Mouse (Mus musculus): ENCODE measurements around the gene Olfr427.
"Not testable (repeated sequence)": the region's sequence is repeated elsewhere in the genome, so short reads cannot be mapped to it uniquely, and the experiment has no call there.

Olfr427 gene

GRCm38 (mm10) chr1:174096591-174096990, at the start of gene Olfr427:
Olfr427 (plus strand) TSS chr1:174096891.
- in situ Hi-C loops (cut with MboI; ENCODE audit: low sequenced_read_pairs), result loop anchor here (25.0 kb wide), 2 partner anchors 234 to 634 kb away; no protein-coding TSS in a partner anchor

- in situ Hi-C loops (cut with MboI; ENCODE audit: low sequenced_read_pairs), result not testable (repeated sequence)
Observed at GRCm38 (mm10) chr1:174048227-174048626, 48.5 kb upstream of the Olfr427 start.

DNA sequence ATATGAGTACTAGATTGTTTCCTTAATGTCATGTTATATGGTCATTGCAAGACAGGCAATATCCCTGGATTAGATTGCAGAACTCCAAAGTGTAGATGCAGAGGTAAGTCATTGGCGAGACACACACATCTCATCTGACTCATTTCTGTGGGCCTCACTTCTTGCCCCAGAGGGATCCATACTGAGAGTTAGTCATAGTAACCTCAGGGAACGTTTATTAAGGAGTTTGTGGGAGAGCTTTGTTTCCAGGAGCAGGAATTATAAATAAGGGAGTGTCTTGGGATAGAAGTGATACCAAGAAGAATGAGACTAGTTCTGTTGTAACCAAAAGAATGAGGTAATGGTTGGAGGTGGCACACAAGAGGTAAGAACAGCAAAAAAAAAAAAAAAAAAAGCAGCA, 47.8 kb upstream of the Olfr427 start, which contains the start of gene Olfr432:
Gene Olfr432, plus strand, starts transcription at position 313 of the 400 bp plus-strand sequence.
- in situ Hi-C loops (cut with MboI; ENCODE audit: low sequenced_read_pairs), result no loop called here

DNA sequence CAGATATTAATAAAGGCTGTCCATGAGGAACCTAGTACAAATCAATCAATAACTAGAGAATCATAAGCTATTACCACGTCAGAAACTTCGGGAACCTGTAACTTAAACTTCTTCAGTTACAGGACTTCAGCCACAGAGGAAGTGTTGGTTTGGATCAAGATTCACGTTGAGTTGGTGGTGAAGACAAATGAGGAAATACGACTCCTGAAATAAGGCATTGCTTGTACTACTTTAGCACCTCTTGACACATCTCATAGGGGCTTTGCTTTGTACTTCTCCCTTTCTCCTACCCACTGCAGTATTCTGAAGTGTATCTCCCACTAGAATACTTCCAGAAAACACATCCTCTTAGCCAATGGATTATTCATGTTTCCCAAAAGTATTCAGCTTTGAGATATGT, 47.3 kb upstream of the Olfr427 start:
- in situ Hi-C loops (cut with MboI; ENCODE audit: low sequenced_read_pairs), result not testable (repeated sequence)

DNA sequence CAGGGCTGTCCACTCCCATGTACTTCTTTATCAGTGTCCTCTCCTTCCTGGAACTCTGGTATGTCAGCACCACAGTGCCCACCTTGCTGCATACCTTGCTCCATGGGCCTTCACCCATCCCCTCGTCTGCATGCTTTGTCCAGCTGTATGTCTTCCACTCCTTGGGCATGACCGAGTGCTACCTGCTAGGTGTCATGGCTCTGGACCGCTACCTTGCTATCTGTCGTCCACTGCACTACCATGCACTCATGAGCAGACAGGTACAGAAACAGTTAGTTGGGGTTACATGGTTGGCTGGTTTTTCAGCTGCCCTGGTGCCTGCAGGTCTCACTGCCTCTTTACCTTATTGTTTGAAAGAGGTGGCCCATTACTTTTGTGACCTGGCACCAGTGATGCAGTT, 46.2 kb upstream of the Olfr427 start:
- in situ Hi-C loops (cut with MboI; ENCODE audit: low sequenced_read_pairs), result no loop called here

DNA sequence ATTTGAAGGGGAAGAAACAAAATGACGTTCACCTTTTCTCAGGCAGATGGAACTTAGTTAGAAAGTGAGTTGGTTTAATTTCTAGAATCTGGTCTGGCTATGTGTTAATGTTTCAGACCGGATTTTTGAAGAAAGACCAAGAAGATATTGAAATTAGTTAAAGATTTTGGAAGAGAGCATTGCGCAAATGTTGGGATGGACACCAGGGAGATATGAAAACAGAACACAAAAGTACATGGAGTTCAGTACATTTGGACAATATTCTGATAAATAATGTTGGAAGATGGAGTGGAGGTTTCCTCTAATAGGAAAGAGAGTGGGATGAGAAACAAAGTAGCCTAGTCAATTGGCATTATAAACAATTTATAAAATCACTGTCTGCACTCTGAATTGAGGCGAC, 45.2 kb upstream of the Olfr427 start:
- in situ Hi-C loops (cut with MboI; ENCODE audit: low sequenced_read_pairs), result no loop called here

DNA sequence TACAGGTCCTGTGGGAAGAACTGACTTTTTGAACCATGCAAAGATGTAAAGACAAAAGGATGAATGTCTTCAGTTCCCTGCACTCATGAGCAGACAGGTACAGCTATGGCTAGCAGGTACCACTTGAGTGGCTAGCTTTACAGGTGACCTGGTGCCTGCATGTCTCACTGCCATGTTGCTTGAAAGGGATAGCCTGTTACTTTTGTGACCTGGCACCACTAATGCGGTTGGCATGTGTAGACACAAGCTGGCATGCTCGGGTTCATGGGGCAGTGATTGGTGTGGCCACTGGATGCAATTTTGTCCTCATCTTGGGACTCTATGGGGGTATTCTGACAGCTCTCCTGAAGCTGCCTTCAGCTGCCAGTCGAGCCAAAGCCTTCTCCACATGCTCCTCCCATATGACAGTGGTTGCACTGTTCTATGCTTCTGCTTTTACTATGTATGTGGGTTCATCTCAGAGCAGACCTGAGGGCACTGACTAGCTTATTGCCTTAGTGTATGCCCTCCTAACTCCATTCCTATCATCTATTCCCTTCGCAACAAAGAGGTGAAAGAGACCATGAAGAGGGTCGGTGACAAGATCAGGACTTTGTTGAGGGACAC, 44.7 kb upstream of the Olfr427 start:
- in situ Hi-C loops (cut with MboI; ENCODE audit: low sequenced_read_pairs), result no loop called here

DNA sequence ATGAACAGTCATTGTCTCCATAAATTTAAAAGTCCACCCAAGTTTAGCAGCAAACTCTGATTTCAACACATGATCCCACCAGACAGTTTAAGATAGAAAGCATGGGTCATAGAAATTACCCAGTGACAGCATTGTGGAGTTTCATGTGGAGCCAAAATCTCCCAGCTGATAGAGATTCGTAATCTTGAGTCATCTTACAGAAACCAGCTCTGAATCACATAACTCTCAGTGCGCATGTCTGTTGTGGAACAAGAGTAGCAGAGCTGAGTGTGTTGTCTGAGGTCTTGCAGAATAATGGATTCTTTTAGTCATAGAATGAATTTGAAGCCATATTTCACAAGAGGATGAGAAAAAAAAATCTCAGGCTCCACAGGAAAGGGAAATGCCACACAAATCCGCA, 43.7 kb upstream of the Olfr427 start:
- in situ Hi-C loops (cut with MboI; ENCODE audit: low sequenced_read_pairs), result no loop called here

- in situ Hi-C loops (cut with MboI; ENCODE audit: low sequenced_read_pairs), result no loop called here
Observed at GRCm38 (mm10) chr1:174055248-174055647, 41.4 kb upstream of the Olfr427 start.

DNA sequence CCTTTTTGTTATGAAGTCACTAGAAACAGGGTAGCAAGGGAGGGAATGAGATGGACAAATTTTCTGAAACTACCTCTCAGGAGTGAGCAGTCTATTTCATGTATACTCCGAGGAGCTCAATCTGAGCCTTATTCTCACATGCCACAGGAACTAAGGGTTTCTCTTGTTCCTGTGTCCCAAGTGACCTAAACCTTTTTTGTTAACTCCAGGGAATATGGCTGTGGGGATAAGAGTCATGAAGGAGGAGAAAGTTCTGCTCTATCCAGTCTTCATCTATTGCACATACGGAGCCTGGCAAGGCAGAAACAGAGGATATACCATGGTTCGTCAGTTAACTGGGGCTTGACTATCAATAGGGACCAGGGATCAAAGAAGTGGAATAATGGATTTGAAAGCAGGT, 30.4 kb upstream of the Olfr427 start, which contains the start of gene Olfr430:
Gene Olfr430, plus strand, starts transcription at position 301 of the 400 bp plus-strand sequence.
- in situ Hi-C loops (cut with MboI; ENCODE audit: low sequenced_read_pairs), result no loop called here

DNA sequence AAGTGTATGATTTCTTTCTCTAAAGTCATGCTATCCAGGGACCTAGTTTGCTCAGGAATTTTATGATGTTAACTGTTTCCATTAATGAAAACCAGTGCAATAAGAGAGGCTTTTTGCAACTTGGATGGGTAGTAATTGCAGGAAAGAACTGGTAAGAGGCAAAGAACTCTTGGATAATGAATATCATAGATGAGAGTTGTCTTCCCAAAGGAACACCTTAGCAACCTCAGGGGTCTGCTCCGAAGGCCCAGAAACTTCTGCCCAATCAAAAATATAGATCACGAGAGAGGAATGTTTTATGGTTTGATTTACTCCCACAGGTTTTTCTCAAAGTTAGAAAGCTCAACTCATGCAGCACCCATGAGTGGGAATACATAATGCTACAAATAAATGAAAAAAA, 12.7 kb upstream of the Olfr427 start, which contains the start of gene Olfr429:
Gene Olfr429, plus strand, starts transcription at position 301 of the 400 bp plus-strand sequence.
- in situ Hi-C loops (cut with MboI; ENCODE audit: low sequenced_read_pairs), result loop anchor here (25.0 kb wide), 2 partner anchors 222 to 622 kb away; no protein-coding TSS in a partner anchor

GRCm38 (mm10) chr1:174103735-174104134, 7.0 kb downstream of the Olfr427 start:
- in situ Hi-C loops (cut with MboI; ENCODE audit: low sequenced_read_pairs), result no loop called here

DNA sequence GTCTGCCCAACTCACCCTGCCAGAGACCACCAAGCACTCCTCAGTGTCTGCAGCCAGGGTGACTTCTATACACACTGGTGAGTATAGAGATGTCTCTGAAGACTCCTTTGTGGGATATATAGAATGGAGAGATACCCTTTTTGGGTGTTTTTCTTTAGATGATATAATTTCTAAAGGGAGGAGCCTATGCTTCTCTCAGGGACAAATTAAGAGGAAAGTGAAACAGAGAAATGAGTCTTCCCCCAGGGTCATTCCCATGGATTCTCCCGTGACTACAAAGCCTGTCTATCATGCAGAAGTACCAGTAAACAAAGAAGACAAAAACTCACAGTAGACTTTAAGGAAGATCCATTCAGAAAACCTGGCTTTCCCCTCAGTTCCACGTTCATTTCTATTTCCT, 24.4 kb downstream of the Olfr427 start, which contains the start of gene Olfr231:
Gene Olfr231, minus strand, starts transcription at position 101 of the 400 bp plus-strand sequence.
- in situ Hi-C loops (cut with MboI; ENCODE audit: low sequenced_read_pairs), result no loop called here

- in situ Hi-C loops (cut with MboI; ENCODE audit: low sequenced_read_pairs), result no loop called here
Observed at GRCm38 (mm10) chr1:174131217-174131616, 34.5 kb downstream of the Olfr427 start, which contains the start of gene Olfr424. Olfr424 (plus strand) TSS chr1:174131517.

DNA sequence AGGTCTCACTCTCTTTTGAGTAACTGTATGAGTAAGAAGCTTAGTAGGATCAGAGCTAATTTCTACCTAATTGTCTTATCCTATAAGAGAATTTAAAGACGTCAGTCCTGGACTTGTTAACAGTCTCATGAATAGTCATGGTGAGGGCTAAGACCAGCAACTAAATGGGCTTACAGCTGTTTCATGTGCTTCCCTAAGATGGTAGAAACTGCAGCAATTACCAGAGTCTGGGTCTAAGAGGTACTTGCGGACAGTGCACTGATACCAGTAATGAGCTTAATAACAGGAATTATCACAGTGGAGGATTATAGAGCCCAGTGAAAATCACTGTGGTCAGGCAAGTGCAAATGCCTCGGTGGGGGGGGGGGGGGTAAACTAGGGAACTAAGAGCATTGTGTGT, 35.3 kb downstream of the Olfr427 start:
- in situ Hi-C loops (cut with MboI; ENCODE audit: low sequenced_read_pairs), result no loop called here

DNA sequence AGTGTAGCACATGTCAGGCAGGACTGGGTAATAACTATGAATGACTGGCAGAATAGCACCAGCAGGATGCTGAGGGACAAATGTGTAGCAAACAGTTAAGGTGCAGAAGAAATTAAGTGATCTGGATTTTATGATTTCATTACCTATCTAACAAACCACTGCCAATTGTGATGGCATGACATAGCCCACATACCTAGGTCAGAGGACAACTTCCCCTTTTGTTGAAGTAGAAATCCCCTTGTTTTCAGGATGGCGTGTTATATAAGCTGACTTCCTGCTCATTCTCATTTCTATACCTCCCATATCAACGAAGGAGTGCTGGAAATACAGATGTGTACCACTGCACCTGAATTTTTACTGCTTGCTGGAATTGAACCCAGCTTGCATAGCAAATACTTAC, 44.7 kb downstream of the Olfr427 start:
- in situ Hi-C loops (cut with MboI; ENCODE audit: low sequenced_read_pairs), result no loop called here

DNA sequence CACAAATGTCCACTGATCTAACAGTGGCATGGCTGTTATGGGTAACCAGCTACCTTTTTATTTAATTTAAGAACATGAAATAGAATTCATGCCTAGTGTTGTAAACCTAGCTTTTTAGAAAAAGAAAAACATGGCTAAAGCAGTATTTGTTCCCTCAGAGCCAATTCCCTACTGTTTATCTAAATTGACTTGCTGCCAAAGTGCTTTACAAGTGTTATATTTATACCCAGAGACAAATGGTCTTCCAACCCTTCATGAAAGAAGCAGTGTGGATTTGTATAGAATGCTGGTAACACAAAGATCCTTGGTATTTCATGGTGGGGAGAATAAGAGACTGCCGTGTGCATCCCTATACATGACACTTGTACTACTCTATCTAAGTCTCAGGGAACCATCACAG, 50.0 kb downstream of the Olfr427 start:
- in situ Hi-C loops (cut with MboI; ENCODE audit: low sequenced_read_pairs), result no loop called here

GRCm38 (mm10) chr1:174149289-174149688, 52.6 kb downstream of the Olfr427 start:
- in situ Hi-C loops (cut with MboI; ENCODE audit: low sequenced_read_pairs), result no loop called here
